Mouse (Mus musculus): ENCODE measurements around the gene Tex30. TPM values are rescaled to one million over a fixed set of nuclear protein-coding genes. Genes with fewer than 3 reads are reported as not detected.

Tex30 gene
- total and polyA plus RNA-seq, 2 experiments from 2014 or later = 8.4 to 37.2 TPM

GRCm38 (mm10) chr1:44129929-44130581 is 27.8 kb upstream of the Tex30 start:
- no peaks in the 10 kb centered on the region for H3K27me3 ChIP-seq (ENCODE audit: insufficient read depth, low read length)
- WGBS = 91% methylated on average over 4 of the region's 4 CpGs
- H3K36me3 ChIP-seq (ENCODE audit: insufficient read depth, low read length) = peaks cover 30% of the 10 kb centered on the region

GRCm38 (mm10) chr1:44125590-44125989 is 23.3 kb upstream of the Tex30 start:
- Histone ChIP-seq H3K4me3 (ENCODE audit: low read depth, low read length) (no peak overlapping the region), H3K27me3 (ENCODE audit: insufficient read depth, low read length) (no peaks in the 10 kb centered on the region), H3K9me3 (ENCODE audit: low read length) (no peaks in the 10 kb centered on the region), H3K9ac (replicated peaks; ENCODE audit: low read length, poor library complexity, severe bottlenecking) (no peak overlapping the region), H3K4me2 (ENCODE audit: low read depth, low read length, poor library complexity, severe bottlenecking) (no peak overlapping the region), H3K36me3 (ENCODE audit: insufficient read depth, low read length) (peaks cover 14% of the 10 kb centered on the region), H3K27ac (ENCODE audit: low read depth, low read length) (no peak overlapping the region), H3K4me1 (ENCODE audit: insufficient read depth, low read length) (no peaks in the 10 kb centered on the region)
- DNase-seq (ENCODE audit: low spot score) (no peak), ATAC-seq (ENCODE audit: low FRiP score) (no peak)
- no peak for TF ChIP-seq CTCF (IDR thresholded peaks at IDR 0.05)
- WGBS = 91% methylated on average over 4 of the region's 4 CpGs

More at GRCm38 (mm10) chr1:44129929-44130581, 27.8 kb upstream of the Tex30 start:
- TF ChIP-seq CTCF (IDR thresholded peaks at IDR 0.05) = no peak
- H3K9me3 ChIP-seq (ENCODE audit: low read length) = no peaks in the 10 kb centered on the region
- H3K4me1 ChIP-seq (ENCODE audit: insufficient read depth, low read length) = no peaks in the 10 kb centered on the region
- H3K27ac ChIP-seq (ENCODE audit: low read depth, low read length) = no peak overlapping the region
- H3K4me2 ChIP-seq (ENCODE audit: low read depth, low read length, poor library complexity, severe bottlenecking) = no peak overlapping the region
- DNase-seq (ENCODE audit: low spot score) (no peak), ATAC-seq (ENCODE audit: low FRiP score) (no peak)
- no peak overlapping the region for H3K4me3 ChIP-seq (ENCODE audit: low read depth, low read length)
- no peak overlapping the region for H3K9ac ChIP-seq (replicated peaks; ENCODE audit: low read length, poor library complexity, severe bottlenecking)

- no peak overlapping the region for H3K4me2 ChIP-seq (ENCODE audit: low read depth, low read length, poor library complexity, severe bottlenecking)
- peaks cover 10% of the 10 kb centered on the region; the same call in 1 of the 2 replicates for H3K36me3 ChIP-seq (ENCODE audit: insufficient read depth, low read length)
- DNase-seq (ENCODE audit: low spot score) (no peak), ATAC-seq (ENCODE audit: low FRiP score) (no peak)
- H3K9me3 ChIP-seq (ENCODE audit: low read length) = no peaks in the 10 kb centered on the region
- 0 out of 2 replicates have a peak, but pooled peaks cover 3% of the 10 kb centered on the region for H3K4me1 ChIP-seq (ENCODE audit: insufficient read depth, low read length)
- H3K4me3 ChIP-seq (ENCODE audit: low read depth, low read length) = no peak overlapping the region
- no peak overlapping the region for H3K27ac ChIP-seq (ENCODE audit: low read depth, low read length)
- no peak overlapping the region for H3K9ac ChIP-seq (replicated peaks; ENCODE audit: low read length, poor library complexity, severe bottlenecking)
- 90% methylated on average over 3 of the region's 3 CpGs for WGBS
- H3K27me3 ChIP-seq (ENCODE audit: insufficient read depth, low read length) = no peaks in the 10 kb centered on the region
- no peak for TF ChIP-seq CTCF (IDR thresholded peaks at IDR 0.05)
Measured at GRCm38 (mm10) chr1:44122256-44122655, 20.0 kb upstream of the Tex30 start.

- TF ChIP-seq CTCF (IDR thresholded peaks at IDR 0.05) = no peak
- no peak for DNase-seq (ENCODE audit: low spot score)
- Histone ChIP-seq H3K4me3 (ENCODE audit: low read depth, low read length) (peak overlapping the region; percentile 67), H3K27ac (ENCODE audit: low read depth, low read length) (peak overlapping the region; percentile 93), H3K9ac (replicated peaks; ENCODE audit: low read length, poor library complexity, severe bottlenecking) (peak overlapping the region; percentile 88), H3K4me2 (ENCODE audit: low read depth, low read length, poor library complexity, severe bottlenecking) (peak overlapping the region; percentile 70), H3K27me3 (ENCODE audit: insufficient read depth, low read length) (no peaks in the 10 kb centered on the region), H3K4me1 (ENCODE audit: insufficient read depth, low read length) (0 out of 2 replicates have a peak, but pooled peaks cover 3% of the 10 kb centered on the region), H3K36me3 (ENCODE audit: insufficient read depth, low read length) (peaks cover 3% of the 10 kb centered on the region; the same call in 1 of the 2 replicates), H3K9me3 (ENCODE audit: low read length) (no peaks in the 10 kb centered on the region)
- 4% methylated on average over 6 of the region's 6 CpGs for WGBS
- ATAC-seq (ENCODE audit: low FRiP score) = peak; percentile 23
Measured at GRCm38 (mm10) chr1:44120074-44120406, 17.8 kb upstream of the Tex30 start.

- Histone ChIP-seq H3K36me3 (ENCODE audit: insufficient read depth, low read length) (peaks cover 3% of the 10 kb centered on the region; the same call in 1 of the 2 replicates), H3K4me1 (ENCODE audit: insufficient read depth, low read length) (0 out of 2 replicates have a peak, but pooled peaks cover 3% of the 10 kb centered on the region), H3K9ac (replicated peaks; ENCODE audit: low read length, poor library complexity, severe bottlenecking) (peak overlapping the region; percentile 88), H3K27ac (ENCODE audit: low read depth, low read length) (peak overlapping the region; percentile 93), H3K27me3 (ENCODE audit: insufficient read depth, low read length) (no peaks in the 10 kb centered on the region), H3K9me3 (ENCODE audit: low read length) (no peaks in the 10 kb centered on the region), H3K4me2 (ENCODE audit: low read depth, low read length, poor library complexity, severe bottlenecking) (peak overlapping the region; percentile 70), H3K4me3 (ENCODE audit: low read depth, low read length) (peak overlapping the region; percentile 67)
- DNase-seq (ENCODE audit: low spot score) (peak; percentile 84), ATAC-seq (ENCODE audit: low FRiP score) (peak; percentile 88)
- TF ChIP-seq CTCF (IDR thresholded peaks at IDR 0.05) = peak; percentile 72
- under 1% methylated on average over 37 of the region's 43 CpGs for WGBS
Measured at GRCm38 (mm10) chr1:44119201-44120073, 17.2 kb upstream of the Tex30 start.

Data from midbrain, postnatal 0 days (tissue).